Mouse (Mus musculus) c-Kit-positive CD71-positive TER-119-negative erythroid progenitor cells, embryonic 14.5 days (primary cell): Measurements from ENCODE around the gene Fgfr2.

Source experiments
- DNase-seq: peaks from one replicate; pipeline ENCODE4 v3.0.0-alpha.2; 2013; ENCODE audit warnings: low read depth

Fgfr2 gene

GRCm38 (mm10) chr7:130380769-130381355, 2742.3 kb downstream of the Fgfr2 start:
- DNase-seq: no peak

GRCm38 (mm10) chr7:130380367-130380766, 2742.8 kb downstream of the Fgfr2 start:
- DNase-seq: no peak

- DNase-seq: no peak
Measured at GRCm38 (mm10) chr7:130379886-130380285, 2743.3 kb downstream of the Fgfr2 start.

- DNase-seq: no peak
Measured at GRCm38 (mm10) chr7:130378308-130378707, 2744.8 kb downstream of the Fgfr2 start.

- DNase-seq: no peak
Measured at GRCm38 (mm10) chr7:130374311-130374710, 2748.8 kb downstream of the Fgfr2 start.

- no peak for DNase-seq
Measured at GRCm38 (mm10) chr7:130368827-130369641, 2754.1 kb downstream of the Fgfr2 start.

GRCm38 (mm10) chr7:130368036-130368826, 2754.9 kb downstream of the Fgfr2 start:
- no peak for DNase-seq

- DNase-seq: no peak
Measured at GRCm38 (mm10) chr7:130367222-130368035, 2755.7 kb downstream of the Fgfr2 start.

GRCm38 (mm10) chr7:130365711-130366110, 2757.4 kb downstream of the Fgfr2 start:
- no peak for DNase-seq

GRCm38 (mm10) chr7:130340412-130341152, 2782.6 kb downstream of the Fgfr2 start:
- DNase-seq: no peak

GRCm38 (mm10) chr7:130337601-130338000, 2785.5 kb downstream of the Fgfr2 start:
- DNase-seq: no peak

GRCm38 (mm10) chr7:130335440-130336051, 2787.6 kb downstream of the Fgfr2 start:
- DNase-seq: no peak

GRCm38 (mm10) chr7:130332515-130333220, 2790.5 kb downstream of the Fgfr2 start:
- DNase-seq: no peak

- no peak for DNase-seq
Measured at GRCm38 (mm10) chr7:130327603-130328365, 2795.4 kb downstream of the Fgfr2 start.

GRCm38 (mm10) chr7:130325983-130326433, 2797.1 kb downstream of the Fgfr2 start:
- no peak for DNase-seq

- no peak for DNase-seq
Measured at GRCm38 (mm10) chr7:130324716-130325401, 2798.3 kb downstream of the Fgfr2 start.

- DNase-seq: no peak
Measured at GRCm38 (mm10) chr7:130323766-130324165, 2799.4 kb downstream of the Fgfr2 start.

- DNase-seq: no peak
Measured at GRCm38 (mm10) chr7:130319799-130320556, 2803.2 kb downstream of the Fgfr2 start.
